Mouse (Mus musculus): ENCODE results near the gene Igf1. TPM values are rescaled to one million over a fixed set of nuclear protein-coding genes. Genes with fewer than 3 reads are reported as not detected.

The Igf1 gene
- polyA plus RNA-seq, 1 experiment: 0.48 TPM

GRCm38 (mm10) chr10:87839454-87839853, 18.6 kb upstream of the Igf1 start:
- Histone ChIP-seq H3K79me2 (ENCODE audit: control insufficient read depth, insufficient read depth) (no peaks in the 10 kb centered on the region), H3K36me3 (ENCODE audit: control insufficient read depth, insufficient read depth) (no peaks in the 10 kb centered on the region), H3K27me3 (ENCODE audit: control insufficient read depth, insufficient read depth, insufficient read length) (no peaks in the 10 kb centered on the region), H3K4me3 (no peak overlapping the region), H3K4me2 (ENCODE audit: low read depth) (no peak overlapping the region), H3ac (ENCODE audit: control insufficient read depth, insufficient read length) (no peak overlapping the region)
- TF ChIP-seq TCF12 (IDR thresholded peaks at IDR 0.05; ENCODE audit: insufficient read depth, poor library complexity, severe bottlenecking): no peak
- no peak for TF ChIP-seq MYOG (IDR thresholded peaks at IDR 0.05; ENCODE audit: control insufficient read depth in 1 of 3, insufficient read depth in 1 of 3, insufficient read length in 2 of 3, low read depth in 2 of 3)
- TF ChIP-seq CEBPB (IDR thresholded peaks at IDR 0.05; ENCODE audit: insufficient read depth, poor library complexity, severe bottlenecking): no peak
- no peak for TF ChIP-seq MYOD1 (IDR thresholded peaks at IDR 0.05; ENCODE audit: control insufficient read depth in 1 of 3, insufficient read length in 2 of 3, low read depth in 2 of 3)
- TF ChIP-seq REST (IDR thresholded peaks at IDR 0.05; ENCODE audit: insufficient read depth, insufficient read length): no peak
- no peak for TF ChIP-seq TCF3 (IDR thresholded peaks at IDR 0.05; ENCODE audit: insufficient read length, low read depth)
- TF ChIP-seq USF1 (IDR thresholded peaks at IDR 0.05; ENCODE audit: low read depth): no peak
- no peak for TF ChIP-seq POLR2AphosphoS2 (IDR thresholded peaks at IDR 0.05; ENCODE audit: insufficient read length, low read depth)
- TF ChIP-seq E2F4 (IDR thresholded peaks at IDR 0.05; ENCODE audit: insufficient read depth): no peak
- no peak for TF ChIP-seq SRF (IDR thresholded peaks at IDR 0.05; ENCODE audit: control insufficient read depth, insufficient read length, low read depth)
- TF ChIP-seq POLR2A (IDR thresholded peaks at IDR 0.05; ENCODE audit: insufficient read length, low read depth): no peak
- TF ChIP-seq MAX (IDR thresholded peaks at IDR 0.05; ENCODE audit: low read depth): no peak

- Histone ChIP-seq H3K36me3 (ENCODE audit: control insufficient read depth, insufficient read depth) (no peaks in the 10 kb centered on the region), H3K4me2 (ENCODE audit: low read depth) (no peak overlapping the region), H3K4me3 (no peak overlapping the region)
Observed at GRCm38 (mm10) chr10:87842501-87842900, 15.6 kb upstream of the Igf1 start.

GRCm38 (mm10) chr10:87844917-87845552, 13.0 kb upstream of the Igf1 start:
- no peak for TF ChIP-seq REST (IDR thresholded peaks at IDR 0.05; ENCODE audit: insufficient read depth, insufficient read length)
- no peak for TF ChIP-seq SRF (IDR thresholded peaks at IDR 0.05; ENCODE audit: control insufficient read depth, insufficient read length, low read depth)
- no peak for TF ChIP-seq MYOD1 (IDR thresholded peaks at IDR 0.05; ENCODE audit: control insufficient read depth in 1 of 3, insufficient read length in 2 of 3, low read depth in 2 of 3)
- Histone ChIP-seq H3K27me3 (ENCODE audit: control insufficient read depth, insufficient read depth, insufficient read length) (no peaks in the 10 kb centered on the region), H3K79me2 (ENCODE audit: control insufficient read depth, insufficient read depth) (no peaks in the 10 kb centered on the region), H3K4me2 (ENCODE audit: low read depth) (no peak overlapping the region), H3K36me3 (ENCODE audit: control insufficient read depth, insufficient read depth) (no peaks in the 10 kb centered on the region), H3K4me3 (no peak overlapping the region), H3ac (ENCODE audit: control insufficient read depth, insufficient read length) (no peak overlapping the region)

More at GRCm38 (mm10) chr10:87842501-87842900, 15.6 kb upstream of the Igf1 start:
- Histone ChIP-seq H3K27me3 (ENCODE audit: control insufficient read depth, insufficient read depth, insufficient read length) (no peaks in the 10 kb centered on the region), H3K79me2 (ENCODE audit: control insufficient read depth, insufficient read depth) (no peaks in the 10 kb centered on the region), H3ac (ENCODE audit: control insufficient read depth, insufficient read length) (no peak overlapping the region)
- TF ChIP-seq SRF (IDR thresholded peaks at IDR 0.05; ENCODE audit: control insufficient read depth, insufficient read length, low read depth): no peak
- no peak for TF ChIP-seq POLR2AphosphoS2 (IDR thresholded peaks at IDR 0.05; ENCODE audit: insufficient read length, low read depth)
- TF ChIP-seq MYOD1 (IDR thresholded peaks at IDR 0.05; ENCODE audit: control insufficient read depth in 1 of 3, insufficient read length in 2 of 3, low read depth in 2 of 3): no peak
- no peak for TF ChIP-seq TCF3 (IDR thresholded peaks at IDR 0.05; ENCODE audit: insufficient read length, low read depth)
- no peak for TF ChIP-seq USF1 (IDR thresholded peaks at IDR 0.05; ENCODE audit: low read depth)
- TF ChIP-seq POLR2A (IDR thresholded peaks at IDR 0.05; ENCODE audit: insufficient read length, low read depth): no peak
- no peak for TF ChIP-seq REST (IDR thresholded peaks at IDR 0.05; ENCODE audit: insufficient read depth, insufficient read length)

GRCm38 (mm10) chr10:87847882-87848281, 10.2 kb upstream of the Igf1 start:
- no peaks in the 10 kb centered on the region for H3K79me2 ChIP-seq (ENCODE audit: control insufficient read depth, insufficient read depth)
- no peaks in the 10 kb centered on the region for H3K27me3 ChIP-seq (ENCODE audit: control insufficient read depth, insufficient read depth, insufficient read length)
- H3K4me3 ChIP-seq: no peak overlapping the region
- TF ChIP-seq CEBPB (IDR thresholded peaks at IDR 0.05; ENCODE audit: insufficient read depth, poor library complexity, severe bottlenecking) (no peak), REST (IDR thresholded peaks at IDR 0.05; ENCODE audit: insufficient read depth, insufficient read length) (no peak), POLR2A (IDR thresholded peaks at IDR 0.05; ENCODE audit: insufficient read length, low read depth) (no peak), MYOD1 (IDR thresholded peaks at IDR 0.05; ENCODE audit: control insufficient read depth in 1 of 3, insufficient read length in 2 of 3, low read depth in 2 of 3) (no peak), MYOG (IDR thresholded peaks at IDR 0.05; ENCODE audit: control insufficient read depth in 1 of 3, insufficient read depth in 1 of 3, insufficient read length in 2 of 3, low read depth in 2 of 3) (no peak), MAX (IDR thresholded peaks at IDR 0.05; ENCODE audit: low read depth) (no peak), USF1 (IDR thresholded peaks at IDR 0.05; ENCODE audit: low read depth) (no peak), SRF (IDR thresholded peaks at IDR 0.05; ENCODE audit: control insufficient read depth, insufficient read length, low read depth) (no peak), TCF12 (IDR thresholded peaks at IDR 0.05; ENCODE audit: insufficient read depth, poor library complexity, severe bottlenecking) (no peak), TCF3 (IDR thresholded peaks at IDR 0.05; ENCODE audit: insufficient read length, low read depth) (no peak), POLR2AphosphoS2 (IDR thresholded peaks at IDR 0.05; ENCODE audit: insufficient read length, low read depth) (no peak), E2F4 (IDR thresholded peaks at IDR 0.05; ENCODE audit: insufficient read depth) (no peak)
- no peak overlapping the region for H3ac ChIP-seq (ENCODE audit: control insufficient read depth, insufficient read length)
- no peaks in the 10 kb centered on the region for H3K36me3 ChIP-seq (ENCODE audit: control insufficient read depth, insufficient read depth)
- H3K4me2 ChIP-seq (ENCODE audit: low read depth): no peak overlapping the region

- no peaks in the 10 kb centered on the region for H3K27me3 ChIP-seq (ENCODE audit: control insufficient read depth, insufficient read depth, insufficient read length)
- no peak for TF ChIP-seq POLR2A (IDR thresholded peaks at IDR 0.05; ENCODE audit: insufficient read length, low read depth)
- no peak for TF ChIP-seq CEBPB (IDR thresholded peaks at IDR 0.05; ENCODE audit: insufficient read depth, poor library complexity, severe bottlenecking)
- TF ChIP-seq TCF3 (IDR thresholded peaks at IDR 0.05; ENCODE audit: insufficient read length, low read depth): no peak
- TF ChIP-seq MYOD1 (IDR thresholded peaks at IDR 0.05; ENCODE audit: control insufficient read depth in 1 of 3, insufficient read length in 2 of 3, low read depth in 2 of 3): no peak
- no peak for TF ChIP-seq USF1 (IDR thresholded peaks at IDR 0.05; ENCODE audit: low read depth)
- no peak for TF ChIP-seq POLR2AphosphoS2 (IDR thresholded peaks at IDR 0.05; ENCODE audit: insufficient read length, low read depth)
- no peak for TF ChIP-seq E2F4 (IDR thresholded peaks at IDR 0.05; ENCODE audit: insufficient read depth)
- TF ChIP-seq MAX (IDR thresholded peaks at IDR 0.05; ENCODE audit: low read depth): no peak
- TF ChIP-seq SRF (IDR thresholded peaks at IDR 0.05; ENCODE audit: control insufficient read depth, insufficient read length, low read depth): no peak
- TF ChIP-seq TCF12 (IDR thresholded peaks at IDR 0.05; ENCODE audit: insufficient read depth, poor library complexity, severe bottlenecking): no peak
- TF ChIP-seq MYOG (IDR thresholded peaks at IDR 0.05; ENCODE audit: control insufficient read depth in 1 of 3, insufficient read depth in 1 of 3, insufficient read length in 2 of 3, low read depth in 2 of 3): no peak
- TF ChIP-seq REST (IDR thresholded peaks at IDR 0.05; ENCODE audit: insufficient read depth, insufficient read length): no peak
- no peak overlapping the region for H3K4me3 ChIP-seq
- no peak overlapping the region for H3ac ChIP-seq (ENCODE audit: control insufficient read depth, insufficient read length)
- H3K4me2 ChIP-seq (ENCODE audit: low read depth): no peak overlapping the region
- H3K79me2 ChIP-seq (ENCODE audit: control insufficient read depth, insufficient read depth): no peaks in the 10 kb centered on the region
- H3K36me3 ChIP-seq (ENCODE audit: control insufficient read depth, insufficient read depth): no peaks in the 10 kb centered on the region
Observed at GRCm38 (mm10) chr10:87848419-87848818, 9.6 kb upstream of the Igf1 start.

Data from myocyte (in vitro differentiated cells).